Mouse (Mus musculus): ENCODE results near the gene Clasrp. TPM values are rescaled to one million over a fixed set of nuclear protein-coding genes. Genes with fewer than 3 reads are reported as not detected.

The Clasrp gene
- polyA plus RNA-seq, 1 experiment = 154 TPM

- no peak for DNase-seq (ENCODE audit: low read depth)
- no peak for TF ChIP-seq CTCF (IDR thresholded peaks at IDR 0.05; ENCODE audit: borderline replicate concordance, extremely low read depth, insufficient read depth, insufficient read length)
- no peak for TF ChIP-seq POLR2A (IDR thresholded peaks at IDR 0.05; ENCODE audit: borderline replicate concordance, extremely low read depth, insufficient read depth, insufficient read length, poor library complexity, severe bottlenecking)
These were observed 43.6 kb downstream of the Clasrp start for GRCm38 (mm10) chr7:19560491-19561260.

DNA sequence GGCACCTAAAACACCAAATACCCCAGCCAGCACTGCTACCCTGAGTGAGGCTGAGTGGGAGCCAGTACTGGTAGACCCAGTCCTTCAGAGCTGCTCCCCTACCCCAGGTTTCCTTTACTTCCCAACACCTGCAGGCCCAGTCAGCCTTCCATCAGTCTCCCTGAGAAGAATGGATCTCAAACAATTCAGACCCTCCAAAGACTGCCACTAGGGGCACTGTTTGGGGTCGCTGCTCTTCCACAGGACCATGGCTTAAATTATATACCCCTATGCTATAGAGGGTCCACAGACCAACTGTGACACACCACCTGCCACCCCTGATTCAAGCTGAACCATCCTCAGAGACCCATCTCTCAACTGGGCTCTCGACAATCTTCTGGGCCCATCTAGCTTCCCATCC is 45.3 kb downstream of the Clasrp start:
- TF ChIP-seq CTCF (IDR thresholded peaks at IDR 0.05; ENCODE audit: borderline replicate concordance, extremely low read depth, insufficient read depth, insufficient read length) = peak; percentile 68
- TF ChIP-seq POLR2A (IDR thresholded peaks at IDR 0.05; ENCODE audit: borderline replicate concordance, extremely low read depth, insufficient read depth, insufficient read length, poor library complexity, severe bottlenecking) = no peak
- DNase-seq (ENCODE audit: low read depth) = no peak

- no peak for TF ChIP-seq CTCF (IDR thresholded peaks at IDR 0.05; ENCODE audit: borderline replicate concordance, extremely low read depth, insufficient read depth, insufficient read length)
- no peak for TF ChIP-seq POLR2A (IDR thresholded peaks at IDR 0.05; ENCODE audit: borderline replicate concordance, extremely low read depth, insufficient read depth, insufficient read length, poor library complexity, severe bottlenecking)
These were observed 46.0 kb downstream of the Clasrp start for GRCm38 (mm10) chr7:19557982-19558900.

DNA sequence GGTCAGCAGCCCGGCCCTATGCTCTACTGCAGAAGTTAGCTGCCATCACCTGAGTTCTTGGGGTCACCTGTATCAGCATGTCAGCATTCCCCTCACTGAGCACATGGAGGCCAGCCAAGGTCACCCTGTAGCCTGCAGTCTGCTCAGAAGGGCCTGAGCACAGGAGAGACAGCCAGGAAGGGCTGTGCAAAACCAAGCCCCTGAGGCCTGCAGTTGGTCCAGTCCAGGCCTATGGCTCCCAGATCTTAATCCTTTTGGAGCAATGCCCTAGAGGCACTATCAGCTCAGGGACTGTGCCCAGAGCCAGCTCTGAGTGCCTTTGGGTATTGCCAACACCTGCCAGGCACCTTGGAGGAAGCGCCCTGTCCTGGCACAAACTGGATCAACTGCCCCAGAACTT is 47.2 kb downstream of the Clasrp start:
- no peak for DNase-seq (ENCODE audit: low read depth)
- TF ChIP-seq POLR2A (IDR thresholded peaks at IDR 0.05; ENCODE audit: borderline replicate concordance, extremely low read depth, insufficient read depth, insufficient read length, poor library complexity, severe bottlenecking) (no peak), CTCF (IDR thresholded peaks at IDR 0.05; ENCODE audit: borderline replicate concordance, extremely low read depth, insufficient read depth, insufficient read length) (no peak)

More at GRCm38 (mm10) chr7:19557982-19558900, 46.0 kb downstream of the Clasrp start:
- DNase-seq (ENCODE audit: low read depth) = no peak

GRCm38 (mm10) chr7:19554168-19554567 is 50.1 kb downstream of the Clasrp start:
- TF ChIP-seq CTCF (IDR thresholded peaks at IDR 0.05; ENCODE audit: borderline replicate concordance, extremely low read depth, insufficient read depth, insufficient read length) (no peak), POLR2A (IDR thresholded peaks at IDR 0.05; ENCODE audit: borderline replicate concordance, extremely low read depth, insufficient read depth, insufficient read length, poor library complexity, severe bottlenecking) (no peak)
- DNase-seq (ENCODE audit: low read depth) = no peak

GRCm38 (mm10) chr7:19552443-19552842 is 51.8 kb downstream of the Clasrp start:
- no peak for DNase-seq (ENCODE audit: low read depth)
- TF ChIP-seq POLR2A (IDR thresholded peaks at IDR 0.05; ENCODE audit: borderline replicate concordance, extremely low read depth, insufficient read depth, insufficient read length, poor library complexity, severe bottlenecking) (no peak), CTCF (IDR thresholded peaks at IDR 0.05; ENCODE audit: borderline replicate concordance, extremely low read depth, insufficient read depth, insufficient read length) (no peak)

- DNase-seq (ENCODE audit: low read depth) = no peak
These were observed 52.7 kb downstream of the Clasrp start for GRCm38 (mm10) chr7:19551634-19552033.

GRCm38 (mm10) chr7:19549394-19549793 is 54.9 kb downstream of the Clasrp start:
- TF ChIP-seq CTCF (IDR thresholded peaks at IDR 0.05; ENCODE audit: borderline replicate concordance, extremely low read depth, insufficient read depth, insufficient read length) (no peak), POLR2A (IDR thresholded peaks at IDR 0.05; ENCODE audit: borderline replicate concordance, extremely low read depth, insufficient read depth, insufficient read length, poor library complexity, severe bottlenecking) (no peak)
- DNase-seq (ENCODE audit: low read depth) = no peak

More at GRCm38 (mm10) chr7:19551634-19552033, 52.7 kb downstream of the Clasrp start:
- TF ChIP-seq POLR2A (IDR thresholded peaks at IDR 0.05; ENCODE audit: borderline replicate concordance, extremely low read depth, insufficient read depth, insufficient read length, poor library complexity, severe bottlenecking) = no peak
- TF ChIP-seq CTCF (IDR thresholded peaks at IDR 0.05; ENCODE audit: borderline replicate concordance, extremely low read depth, insufficient read depth, insufficient read length) = no peak

GRCm38 (mm10) chr7:19547344-19547969 is 56.8 kb downstream of the Clasrp start:
- TF ChIP-seq CTCF (IDR thresholded peaks at IDR 0.05; ENCODE audit: borderline replicate concordance, extremely low read depth, insufficient read depth, insufficient read length) (no peak), POLR2A (IDR thresholded peaks at IDR 0.05; ENCODE audit: borderline replicate concordance, extremely low read depth, insufficient read depth, insufficient read length, poor library complexity, severe bottlenecking) (no peak)
- DNase-seq (ENCODE audit: low read depth) = no peak

DNA sequence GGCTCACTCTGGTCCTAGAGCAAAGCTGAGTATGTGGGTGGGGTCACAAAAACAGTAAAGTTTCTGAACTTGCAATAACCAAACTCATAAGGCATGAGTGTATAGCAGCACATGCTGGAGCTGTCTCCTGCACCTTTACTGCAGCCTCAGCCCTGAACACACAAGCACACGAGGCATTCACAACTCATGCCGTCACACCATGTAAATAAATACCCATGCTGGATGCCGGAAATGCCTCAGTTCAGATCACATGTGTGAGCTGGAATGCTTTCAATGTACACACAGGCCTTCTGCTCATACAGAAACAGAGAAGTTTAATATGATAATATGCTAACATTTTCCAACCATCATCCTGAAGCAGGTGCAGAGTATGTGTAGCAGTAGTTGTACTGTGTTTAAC is 58.3 kb downstream of the Clasrp start:
- DNase-seq (ENCODE audit: low read depth) = no peak
- TF ChIP-seq POLR2A (IDR thresholded peaks at IDR 0.05; ENCODE audit: borderline replicate concordance, extremely low read depth, insufficient read depth, insufficient read length, poor library complexity, severe bottlenecking) = no peak
- TF ChIP-seq CTCF (IDR thresholded peaks at IDR 0.05; ENCODE audit: borderline replicate concordance, extremely low read depth, insufficient read depth, insufficient read length) = no peak

DNA sequence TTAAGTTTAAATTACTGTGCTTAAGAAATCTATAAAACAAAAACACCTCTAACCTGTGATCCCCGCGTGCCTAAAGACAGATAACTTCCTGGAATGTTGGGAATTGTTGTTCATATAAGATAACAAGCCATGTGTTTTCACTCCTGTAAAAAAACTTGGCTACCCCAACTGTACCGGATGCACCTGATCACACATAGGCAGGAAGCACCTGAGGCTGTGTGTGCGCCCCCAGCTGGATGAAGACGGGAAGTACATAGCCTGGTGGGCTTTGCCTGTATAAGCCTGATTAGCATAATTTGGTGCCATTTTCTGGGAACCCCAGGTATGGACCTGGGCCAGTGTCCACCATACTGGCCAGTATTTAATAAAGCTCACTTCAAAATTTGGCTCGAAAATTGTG is 60.7 kb downstream of the Clasrp start:
- TF ChIP-seq CTCF (IDR thresholded peaks at IDR 0.05; ENCODE audit: borderline replicate concordance, extremely low read depth, insufficient read depth, insufficient read length) (peak; percentile 52; the same call in 1 of the 2 replicates), POLR2A (IDR thresholded peaks at IDR 0.05; ENCODE audit: borderline replicate concordance, extremely low read depth, insufficient read depth, insufficient read length, poor library complexity, severe bottlenecking) (no peak)
- DNase-seq (ENCODE audit: low read depth) = no peak

Measured in brain, embryonic 14.5 days (tissue).